Mouse (Mus musculus): ENCODE measurements around the gene Cacna2d4.
A peak's percentile ranks its signal among the peaks of the same experiment; 100 is the strongest.

The Cacna2d4 gene

GRCm38 (mm10) chr6:119313096-119313495 lies 76.8 kb downstream of the Cacna2d4 start:
- DNase-seq, result no peak

GRCm38 (mm10) chr6:119313588-119314375 lies 77.5 kb downstream of the Cacna2d4 start:
- DNase-seq, result no peak

GRCm38 (mm10) chr6:119314751-119315476 lies 78.6 kb downstream of the Cacna2d4 start:
- no peak for DNase-seq

- no peak for DNase-seq
Measured at GRCm38 (mm10) chr6:119318732-119319131, 82.4 kb downstream of the Cacna2d4 start.

- DNase-seq, result no peak
Measured at GRCm38 (mm10) chr6:119319358-119319757, 83.0 kb downstream of the Cacna2d4 start.

- DNase-seq, result no peak
Measured at GRCm38 (mm10) chr6:119320481-119320880, 84.2 kb downstream of the Cacna2d4 start.

- no peak for DNase-seq
Measured at GRCm38 (mm10) chr6:119321752-119322151, 85.4 kb downstream of the Cacna2d4 start.

GRCm38 (mm10) chr6:119324776-119325175 lies 88.5 kb downstream of the Cacna2d4 start:
- DNase-seq, result no peak

- no peak for DNase-seq
Measured at GRCm38 (mm10) chr6:119325978-119326377, 89.7 kb downstream of the Cacna2d4 start.

- DNase-seq, result no peak
Measured at GRCm38 (mm10) chr6:119326541-119326940, 90.2 kb downstream of the Cacna2d4 start.

GRCm38 (mm10) chr6:119328521-119329115 lies 92.3 kb downstream of the Cacna2d4 start:
- no peak for DNase-seq

- no peak for DNase-seq
Measured at GRCm38 (mm10) chr6:119329215-119329714, 92.9 kb downstream of the Cacna2d4 start.

GRCm38 (mm10) chr6:119329936-119330335 lies 93.6 kb downstream of the Cacna2d4 start:
- DNase-seq, result no peak

GRCm38 (mm10) chr6:119330506-119330905 lies 94.2 kb downstream of the Cacna2d4 start, which contains the start of gene Lrtm2:
Gene Lrtm2, minus strand, starts transcription at chr6:119330766.
- DNase-seq, result no peak

GRCm38 (mm10) chr6:119332111-119332510 lies 95.8 kb downstream of the Cacna2d4 start:
- DNase-seq, result no peak

- no peak for DNase-seq
Measured at GRCm38 (mm10) chr6:119333202-119333601, 96.9 kb downstream of the Cacna2d4 start.

- DNase-seq, result no peak
Measured at GRCm38 (mm10) chr6:119333831-119334230, 97.5 kb downstream of the Cacna2d4 start.

GRCm38 (mm10) chr6:119336124-119336523 lies 99.8 kb downstream of the Cacna2d4 start:
- peak; percentile 13 to 21 for DNase-seq

- no peak for DNase-seq
Measured at GRCm38 (mm10) chr6:119337287-119337686, 101.0 kb downstream of the Cacna2d4 start.

- DNase-seq, result no peak
Measured at GRCm38 (mm10) chr6:119338121-119338912, 102.0 kb downstream of the Cacna2d4 start.

- no peak for DNase-seq
Measured at GRCm38 (mm10) chr6:119341409-119341808, 105.1 kb downstream of the Cacna2d4 start.

- no peak for DNase-seq
Measured at GRCm38 (mm10) chr6:119346257-119346656, 109.9 kb downstream of the Cacna2d4 start.

Measured in spleen, adult 18-20 months (tissue).